Mouse (Mus musculus) heart, adult 2 months (tissue): ENCODE measurements around the gene Arhgdia. TPM values are rescaled to one million over a fixed set of nuclear protein-coding genes. Genes with fewer than 3 reads are reported as not detected.

Experiments
- DNase-seq, 2 experiments: peaks; one replicate each; pipeline ENCODE4 v3.0.0; 2021
- H3K27ac ChIP-seq: fragments of 200-600 bp; 2 replicates; pipeline ENCODE4 v1.8.1; 2022
- H3K27me3 ChIP-seq: fragments of 200-500 bp; 2 replicates; pipeline ENCODE4 v1.6.1; 2012; ENCODE audit warnings: mild to moderate bottlenecking, low read length, inconsistent platforms, mixed read lengths; ENCODE audit not compliant: control insufficient read depth, insufficient read depth
- H3K36me3 ChIP-seq: fragments of 200-500 bp; 2 replicates; pipeline ENCODE4 v1.6.1; 2012; ENCODE audit warnings: low read length, inconsistent platforms; ENCODE audit not compliant: control insufficient read depth, insufficient read depth
- H3K4me1 ChIP-seq: fragments of 200-500 bp; 2 replicates; pipeline ENCODE4 v1.6.1; 2011; ENCODE audit warnings: low read length; ENCODE audit not compliant: control insufficient read depth, insufficient read depth
- H3K4me3 ChIP-seq: fragments of 200-600 bp; 2 replicates; pipeline ENCODE4 v1.8.1; 2022
- H3K79me2 ChIP-seq: fragments of 200-500 bp; replicated peaks from 2 replicates; pipeline ENCODE4 v1.6.1; 2012; ENCODE audit warnings: mild to moderate bottlenecking, inconsistent platforms, low read length, moderate library complexity, mixed read lengths; ENCODE audit not compliant: control insufficient read depth, insufficient read depth
- H3K9ac ChIP-seq: fragments of 200-500 bp; 2 replicates; pipeline ENCODE4 v1.6.1; 2012; ENCODE audit warnings: low read depth, mild to moderate bottlenecking, control low read depth, inconsistent platforms, low read length, mixed read lengths
- CTCF ChIP-seq: fragments of 200-600 bp; IDR thresholded peaks from 2 replicates; pipeline ENCODE4 v1.8.1; 2022; ENCODE audit warnings: antibody characterized with exemption, mild to moderate bottlenecking, moderate library complexity
- EP300 ChIP-seq: fragments of 200-500 bp; IDR thresholded peaks from 2 replicates; pipeline ENCODE4 v1.6.1; 2011; ENCODE audit warnings: low read depth, low read length, control low read depth; ENCODE audit not compliant: insufficient read depth
- POLR2A ChIP-seq: fragments of 200-500 bp; IDR thresholded peaks from 2 replicates; pipeline ENCODE4 v1.6.1; 2011; ENCODE audit warnings: mild to moderate bottlenecking, low read depth, low read length, control low read depth; ENCODE audit not compliant: insufficient read depth
- WGBS: fragments of 180-500 bp; shearing (Covaris S2); methylation state at CpG from one replicate; pipeline ENCODE4 v1.1.7; 2018; 5-methylcytosine and 5-hydroxymethylcytosine counted together
- intact Hi-C: fragments of 180-260 bp; cut with DNase I; formaldehyde crosslinking; loops from one replicate; pipeline ENCODE4 v1.15.1; 2025
- polyA plus RNA-seq: library from polyadenylated mRNA; depleted of rRNA; stranded (reverse); fragments of >200 nt; gene quantifications from 2 replicates; pipeline ENCODE4 v1.2.3, GENCODE M21; 2012
- total RNA-seq, 2 experiments: library from RNA; stranded (reverse); gene quantifications; 2 replicates each; pipeline ENCODE4 v1.2.3; 2021

Gene Arhgdia
- total and polyA plus RNA-seq, 3 experiments = 139 to 257 (median 144) TPM

DNA sequence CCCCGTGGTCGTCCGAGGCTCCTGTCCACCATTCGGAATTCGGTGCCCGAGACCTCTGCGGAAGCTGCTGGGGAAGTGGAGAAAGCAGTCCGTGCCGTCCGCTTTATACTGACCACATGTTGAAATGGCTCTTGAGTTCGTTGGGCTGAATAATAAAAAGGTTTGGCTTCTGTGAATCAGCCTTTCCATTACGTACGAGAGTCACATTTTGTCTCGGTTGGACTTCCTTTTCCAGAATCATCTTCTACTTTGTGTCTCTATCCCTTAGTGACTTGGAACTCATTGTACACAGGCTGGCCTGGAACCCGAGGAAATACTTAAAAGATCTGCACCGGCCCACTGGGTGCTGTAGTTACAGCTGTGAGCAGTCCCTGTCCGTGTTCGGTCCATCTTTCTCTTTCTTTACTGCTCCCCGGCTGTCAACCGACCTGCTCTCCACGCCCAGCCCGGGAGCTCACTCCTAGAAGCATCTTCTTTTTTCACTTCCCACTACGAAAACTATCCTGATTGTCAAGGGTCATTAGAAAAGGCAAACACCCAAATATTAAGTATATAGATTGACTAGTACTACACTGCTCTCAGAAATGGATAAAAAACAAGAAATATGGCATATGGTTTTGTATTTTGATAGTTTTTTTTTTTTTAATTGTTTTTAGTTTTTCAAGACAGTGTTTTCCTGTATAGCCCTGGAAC is 7.7 kb downstream of the Arhgdia start:
- DNase-seq = no peak
- no peaks in the 10 kb centered on the region; the same call in 1 of the 2 replicates for H3K36me3 ChIP-seq

DNA sequence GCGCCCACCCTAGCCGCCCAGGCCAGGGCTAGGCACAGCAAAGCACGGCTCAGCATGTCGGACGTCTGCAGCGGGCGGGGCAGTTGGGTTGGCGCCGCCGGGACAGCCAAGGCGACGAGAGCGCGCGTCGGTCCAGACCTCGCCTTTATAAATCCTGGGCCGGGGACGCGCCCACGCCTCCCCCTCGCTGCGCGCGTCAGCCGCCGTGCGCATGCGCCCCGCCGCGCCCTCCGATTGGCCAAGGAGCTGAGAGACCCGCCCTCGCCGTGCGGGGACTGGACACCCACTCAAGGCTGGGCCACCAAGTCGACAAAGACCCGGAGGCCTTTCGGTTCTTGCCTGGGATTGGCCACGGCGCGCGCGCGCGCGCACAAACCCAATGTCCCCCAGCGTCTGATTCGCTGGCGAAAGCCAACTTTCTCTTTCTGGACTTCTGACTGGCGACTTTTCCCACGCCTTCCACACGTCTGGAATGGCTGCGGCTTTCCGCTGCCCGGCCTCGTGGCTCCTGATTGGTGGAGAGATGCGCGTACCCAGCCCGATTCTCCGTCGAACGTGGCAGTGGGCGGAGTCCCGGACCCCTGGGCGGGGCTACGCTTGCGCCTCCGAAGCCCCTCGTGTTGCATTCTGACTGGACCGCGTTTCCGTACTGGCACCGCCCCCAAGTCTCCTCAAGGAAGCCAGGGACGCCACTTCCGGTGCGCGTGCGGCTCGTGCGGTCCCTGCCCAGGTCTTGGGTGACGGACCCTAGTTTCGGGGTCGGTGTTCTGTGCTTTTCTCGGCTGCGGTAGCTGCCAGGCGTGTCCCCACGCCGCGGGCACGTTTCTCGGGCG is 8.5 kb downstream of the Arhgdia start, which contains the start of gene P4hb:
TSS of gene P4hb (minus strand) at position 502 of the 833 bp plus-strand sequence.
- Histone ChIP-seq H3K27me3 (no peaks in the 10 kb centered on the region), H3K4me1 (peaks cover 6% of the 10 kb centered on the region), H3K4me3 (peak within 1 kb of the TSS; percentile 85), H3K36me3 (no peaks in the 10 kb centered on the region; the same call in 1 of the 2 replicates), H3K79me2 (peaks cover 1% of the 10 kb centered on the region; the same call in 1 of the 2 replicates), H3K27ac (peak within 1 kb of the TSS; percentile 98), H3K9ac (peak within 1 kb of the TSS; percentile 90)
- under 1% methylated on average over 92 of the region's 94 CpGs for WGBS
- DNase-seq = peak; percentile 99 to 100
- TF ChIP-seq EP300 (peak; percentile 60; the same call in 1 of the 2 replicates), CTCF (no peak), POLR2A (peak; percentile 97)
- intact Hi-C loops = loop anchor here (1.0 kb wide), 1 partner anchor 8 kb away; the partner anchor contains the start of gene Arhgdia

More for the DNA sequence above, 7.7 kb downstream of the Arhgdia start:
- H3K27me3 ChIP-seq = no peaks in the 10 kb centered on the region
- TF ChIP-seq CTCF (no peak), EP300 (no peak; the same call in 1 of the 2 replicates)
- peak overlapping the region; percentile 81 for H3K9ac ChIP-seq
- H3K4me3 ChIP-seq = peak overlapping the region; percentile 85
- H3K79me2 ChIP-seq = peaks cover 1% of the 10 kb centered on the region; the same call in 1 of the 2 replicates
- intact Hi-C loops = loop anchor here (1.0 kb wide), 1 partner anchor 8 kb away; the partner anchor contains the start of gene Arhgdia
- peaks cover 6% of the 10 kb centered on the region for H3K4me1 ChIP-seq
- peak overlapping the region; percentile 98 for H3K27ac ChIP-seq
- 1% methylated on average over 23 of the region's 23 CpGs for WGBS

DNA sequence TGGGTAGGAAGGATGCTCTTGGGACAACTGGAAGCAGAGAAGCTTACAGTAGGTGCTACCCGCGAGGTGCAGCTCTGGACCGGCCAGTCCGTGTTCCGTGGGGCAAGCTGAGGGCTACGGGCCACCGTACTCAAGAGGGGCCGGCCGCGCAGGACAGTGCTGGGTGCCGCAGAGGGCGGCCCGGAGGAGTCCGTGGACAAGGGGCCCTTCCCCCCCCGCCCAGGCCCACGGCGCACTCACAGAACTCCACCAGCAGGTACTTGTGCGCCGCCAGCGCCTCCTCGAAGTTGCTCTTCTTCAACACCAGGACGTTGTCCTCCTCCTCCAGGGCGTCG is 9.0 kb downstream of the Arhgdia start:
- peak overlapping the region; percentile 98 for H3K27ac ChIP-seq
- peak overlapping the region; percentile 90 for H3K9ac ChIP-seq
- H3K36me3 ChIP-seq = no peaks in the 10 kb centered on the region; the same call in 1 of the 2 replicates
- H3K4me3 ChIP-seq = peak overlapping the region; percentile 80
- peaks cover 1% of the 10 kb centered on the region for H3K79me2 ChIP-seq
- intact Hi-C loops = no loop called here
- under 1% methylated on average over 24 of the region's 24 CpGs for WGBS
- H3K27me3 ChIP-seq = no peaks in the 10 kb centered on the region
- no peak for DNase-seq
- TF ChIP-seq CTCF = no peak
- peaks cover 6% of the 10 kb centered on the region for H3K4me1 ChIP-seq

DNA sequence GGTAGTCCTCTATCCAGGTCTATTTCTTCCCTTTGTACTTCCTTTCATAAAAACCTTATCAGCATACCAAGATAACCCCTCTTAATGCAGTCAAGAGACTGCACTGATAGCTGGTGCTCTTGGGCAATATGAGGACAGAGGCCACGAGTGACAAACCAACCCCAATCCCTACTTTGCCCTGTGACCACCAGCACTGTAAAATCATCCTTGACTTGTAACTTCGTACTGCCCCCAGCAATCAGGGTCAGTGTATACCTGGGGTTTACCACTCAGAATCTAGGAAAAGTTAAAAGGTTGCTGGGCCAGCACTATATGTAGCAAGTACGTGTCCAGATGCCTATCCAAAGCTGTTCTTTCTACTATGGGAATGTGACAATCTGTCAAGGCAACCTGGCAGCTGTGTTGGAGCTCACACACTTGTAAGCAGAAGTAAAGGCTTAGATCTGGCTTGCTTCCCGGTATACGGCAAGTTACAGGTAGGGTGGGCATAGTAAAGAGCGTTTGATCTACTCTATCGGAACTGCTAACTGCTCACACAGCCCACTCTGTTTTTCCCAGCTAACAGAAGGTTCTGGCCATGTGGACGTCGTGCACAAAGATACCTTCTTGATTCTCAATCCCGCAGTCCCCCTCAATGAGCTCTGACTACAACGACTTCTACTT is 9.5 kb downstream of the Arhgdia start:
- Histone ChIP-seq H3K27me3 (no peaks in the 10 kb centered on the region), H3K36me3 (no peaks in the 10 kb centered on the region; the same call in 1 of the 2 replicates), H3K79me2 (peaks cover 1% of the 10 kb centered on the region), H3K27ac (peak overlapping the region; percentile 98), H3K4me1 (peaks cover 6% of the 10 kb centered on the region), H3K4me3 (peak overlapping the region; percentile 80), H3K9ac (peak overlapping the region; percentile 90)
- 2% methylated on average over 11 of the region's 11 CpGs for WGBS
- no peak for DNase-seq
- TF ChIP-seq EP300 = no peak
- TF ChIP-seq CTCF = no peak
- 0 out of 2 replicates have a peak, but pooled peaks have one; percentile 13 for TF ChIP-seq POLR2A
- intact Hi-C loops = loop anchor here (2.0 kb wide), 1 partner anchor 23 kb away; the partner anchor contains the start of gene Mcrip1

DNA sequence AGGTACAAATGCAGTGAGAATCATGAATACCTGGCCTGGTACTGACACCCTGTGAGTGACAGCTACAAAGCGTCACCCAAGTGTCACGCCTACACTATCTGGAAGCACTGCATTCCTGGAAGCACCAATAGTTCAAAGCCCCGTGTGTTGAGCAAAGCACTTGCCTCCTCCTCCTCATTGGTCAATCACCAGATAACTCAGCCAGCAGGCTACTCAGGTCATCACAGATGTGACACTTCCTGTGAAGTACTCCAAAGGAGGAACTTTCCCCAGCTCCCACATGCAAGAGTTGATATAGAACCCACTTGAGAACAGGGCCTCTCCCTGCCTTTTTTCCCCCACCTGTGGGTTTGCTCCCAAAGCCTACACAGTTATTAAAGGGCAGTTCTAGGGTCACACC is 10.3 kb downstream of the Arhgdia start:
- H3K36me3 ChIP-seq = no peaks in the 10 kb centered on the region; the same call in 1 of the 2 replicates
- 54% methylated on average over 3 of the region's 3 CpGs for WGBS
- no peak for DNase-seq
- H3K79me2 ChIP-seq = peaks cover 1% of the 10 kb centered on the region
- H3K9ac ChIP-seq = no peak overlapping the region
- no peak for TF ChIP-seq POLR2A
- no peak for TF ChIP-seq CTCF
- TF ChIP-seq EP300 = no peak
- peaks cover 6% of the 10 kb centered on the region for H3K4me1 ChIP-seq
- intact Hi-C loops = loop anchor here (2.0 kb wide), 1 partner anchor 22 kb away; the partner anchor contains the start of gene Mcrip1
- H3K27me3 ChIP-seq = no peaks in the 10 kb centered on the region
- H3K4me3 ChIP-seq = no peak overlapping the region; the same call in 1 of the 2 replicates
- H3K27ac ChIP-seq = no peak overlapping the region
